Mouse (Mus musculus) olfactory bulb, adult 2 months (tissue): ENCODE data around the gene Smarcd2. TPM values are rescaled to one million over a fixed set of nuclear protein-coding genes. Genes with fewer than 3 reads are reported as not detected.
A peak's percentile ranks its signal among the peaks of the same experiment; 100 is the strongest.
"Not testable (repeated sequence)": the region's sequence is repeated elsewhere in the genome, so short reads cannot be mapped to it uniquely, and the experiment has no call there.

Source experiments
- H3K27ac ChIP-seq: fragments of 200-500 bp; 2 replicates; pipeline ENCODE4 v1.5.1; 2012; ENCODE audit warnings: low read depth, low read length; ENCODE audit not compliant: insufficient read depth
- H3K4me1 ChIP-seq: fragments of 200-500 bp; 2 replicates; pipeline ENCODE4 v1.6.1; 2012; ENCODE audit warnings: low read length; ENCODE audit not compliant: control insufficient read depth, insufficient read depth
- H3K4me3 ChIP-seq: fragments of 200-500 bp; 2 replicates; pipeline ENCODE4 v1.5.1; 2012; ENCODE audit warnings: mild to moderate bottlenecking, low read depth, low read length, moderate library complexity; ENCODE audit not compliant: insufficient read depth
- CTCF ChIP-seq: fragments of 200-500 bp; IDR thresholded peaks from 2 replicates; pipeline ENCODE4 v1.5.1; 2012; ENCODE audit warnings: low read depth, mild to moderate bottlenecking, low read length, moderate library complexity; ENCODE audit not compliant: insufficient read depth
- POLR2A ChIP-seq: fragments of 200-500 bp; IDR thresholded peaks from 2 replicates; pipeline ENCODE4 v1.6.1; 2012; ENCODE audit warnings: mild to moderate bottlenecking, low read depth, low read length, moderate library complexity; ENCODE audit not compliant: insufficient read depth
- WGBS: fragments of 180-500 bp; shearing (Covaris S2); methylation state at CpG from one replicate; pipeline ENCODE4 v1.1.7; 2018; 5-methylcytosine and 5-hydroxymethylcytosine counted together
- polyA plus RNA-seq: library from polyadenylated mRNA; stranded (reverse); fragments of >200 nt; gene quantifications from 2 replicates; pipeline ENCODE4 v1.2.4, GENCODE M21; 2012; ENCODE audit warnings: low replicate concordance; ENCODE audit not compliant: missing spikeins, insufficient read depth, insufficient read length

Gene Smarcd2
- polyA plus RNA-seq, 1 experiment = not detected

DNA sequence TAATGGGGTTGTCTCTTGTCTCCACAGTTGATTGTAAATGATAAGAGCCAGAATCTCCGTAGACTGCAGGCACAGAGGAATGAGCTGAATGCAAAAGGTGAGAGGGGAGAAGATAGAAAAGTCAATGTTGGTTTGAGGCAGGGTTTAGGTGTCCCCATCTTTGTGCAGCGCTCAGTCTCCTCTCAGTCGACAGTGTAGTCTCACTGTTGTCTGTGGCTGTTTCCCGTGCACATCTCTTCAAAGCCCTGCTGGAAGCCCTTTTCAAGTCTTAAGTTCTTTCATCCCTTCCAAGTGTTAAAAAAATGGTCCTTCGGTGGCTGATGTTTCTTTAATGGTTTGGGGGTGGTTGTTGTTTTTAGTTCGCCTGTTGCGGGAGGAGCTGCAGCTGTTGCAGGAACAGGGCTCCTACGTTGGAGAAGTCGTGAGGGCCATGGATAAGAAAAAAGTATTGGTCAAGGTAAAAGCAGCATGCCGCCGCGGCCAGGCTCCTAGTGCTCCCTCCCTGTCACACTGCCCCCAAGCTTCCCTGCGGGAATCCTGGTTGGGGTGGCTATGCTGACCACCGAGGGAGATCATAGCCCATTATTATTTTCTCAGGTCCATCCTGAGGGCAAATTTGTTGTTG, 11.8 kb downstream of the Smarcd2 start:
- Histone ChIP-seq H3K4me3 (no peak overlapping the region), H3K4me1 (peaks cover 16% of the 10 kb centered on the region), H3K27ac (no peak overlapping the region)
- WGBS = 60% methylated on average over 14 of the region's 14 CpGs
- TF ChIP-seq POLR2A (no peak), CTCF (no peak)

DNA sequence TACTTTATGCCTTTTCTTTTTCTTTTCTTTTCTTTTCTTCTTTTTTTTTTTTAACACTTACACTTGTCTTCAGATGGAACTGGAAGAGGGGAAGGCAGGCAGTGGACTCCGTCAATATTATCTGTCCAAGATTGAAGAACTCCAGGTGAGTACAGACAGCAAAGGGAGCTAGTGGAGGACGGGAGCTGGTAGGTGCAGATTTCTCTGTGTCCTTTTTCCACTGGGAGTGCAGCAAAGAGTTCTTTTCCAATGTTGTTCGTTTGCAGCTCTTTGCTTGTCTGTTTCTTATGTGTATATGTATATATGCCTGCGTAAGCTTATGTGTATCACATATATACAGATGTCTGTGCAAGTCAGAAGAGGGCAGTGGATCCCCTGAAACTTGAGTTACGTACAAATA, 16.0 kb downstream of the Smarcd2 start:
- TF ChIP-seq CTCF = no peak
- no peak for TF ChIP-seq POLR2A
- Histone ChIP-seq H3K4me1 (peaks cover 19% of the 10 kb centered on the region), H3K27ac (no peak overlapping the region), H3K4me3 (no peak overlapping the region)
- 57% methylated on average over 5 of the region's 5 CpGs for WGBS

DNA sequence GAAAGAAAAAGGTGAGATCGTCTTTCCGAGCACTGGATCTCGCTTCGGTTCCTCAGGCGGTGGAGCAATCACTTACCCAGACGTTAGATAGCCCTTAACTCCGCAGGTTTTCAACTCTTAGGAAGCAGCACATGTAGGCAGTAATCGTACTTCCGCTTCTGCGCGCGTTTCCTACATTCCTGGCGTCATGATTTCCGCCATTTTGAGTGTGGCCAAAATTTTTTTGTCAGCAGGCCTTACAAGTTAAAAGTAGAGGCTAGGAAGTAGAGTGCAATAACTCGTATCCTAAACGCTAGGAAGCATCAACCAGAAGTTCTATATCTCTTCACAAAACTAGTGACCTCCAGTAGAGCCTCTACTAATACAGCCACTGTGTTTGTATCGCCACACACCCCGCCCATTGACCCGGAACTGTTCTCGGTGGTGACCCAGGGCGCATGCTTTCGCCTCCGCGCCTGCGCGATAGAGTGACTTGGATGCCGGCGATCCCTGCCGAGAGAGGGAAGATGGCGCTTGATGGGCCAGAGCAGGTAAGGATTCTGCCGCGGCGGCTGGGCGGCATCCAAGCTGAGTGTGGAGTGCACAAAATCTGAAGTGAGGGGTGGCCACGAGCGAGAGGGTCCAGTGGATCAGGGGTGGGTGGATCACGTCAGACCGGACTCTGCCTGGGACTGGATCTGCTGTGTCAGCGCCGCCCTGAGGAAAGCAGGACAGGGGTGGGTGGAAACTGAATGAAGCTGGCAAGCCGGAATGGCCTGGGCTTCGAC, 16.9 kb downstream of the Smarcd2 start, which contains the start of the genes Ftsj3 and Psmc5:
Gene Ftsj3 (minus strand): TSS at position 395 of the 767 bp plus-strand sequence.
Gene Psmc5 (plus strand): TSS at position 470 of the 767 bp plus-strand sequence.
- Histone ChIP-seq H3K27ac (peak within 1 kb of the TSS; percentile 52; the same call in 1 of the 2 replicates), H3K4me3 (peak within 1 kb of the TSS; percentile 62), H3K4me1 (peaks cover 12% of the 10 kb centered on the region)
- WGBS = under 1% methylated on average over 42 of the region's 42 CpGs
- TF ChIP-seq POLR2A = peak; percentile 87
- no peak for TF ChIP-seq CTCF

DNA sequence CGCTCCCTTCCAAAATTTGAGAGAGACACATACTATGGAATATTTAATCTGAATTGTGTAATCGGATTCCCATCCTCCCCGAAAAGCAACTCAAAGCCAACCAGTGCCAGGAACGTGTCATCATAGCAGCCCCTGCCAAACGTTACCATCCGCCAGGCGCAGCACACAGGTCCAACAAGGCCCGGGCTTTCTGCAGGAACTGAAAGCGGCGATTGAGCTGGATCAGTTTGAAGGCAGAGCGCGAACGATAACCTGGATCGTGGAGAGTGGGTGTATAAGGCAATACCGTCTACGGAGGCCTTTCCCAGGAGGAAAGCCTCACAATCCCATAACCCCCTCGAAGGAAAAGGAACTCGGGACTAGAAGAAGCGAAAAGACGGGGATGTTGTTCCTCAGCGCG, 17.6 kb downstream of the Smarcd2 start:
- peak overlapping the region; percentile 62 for H3K4me3 ChIP-seq
- no peak overlapping the region for H3K27ac ChIP-seq
- peaks cover 12% of the 10 kb centered on the region for H3K4me1 ChIP-seq
- WGBS = 2% methylated on average over 22 of the region's 22 CpGs
- TF ChIP-seq CTCF = no peak
- TF ChIP-seq POLR2A = no peak

DNA sequence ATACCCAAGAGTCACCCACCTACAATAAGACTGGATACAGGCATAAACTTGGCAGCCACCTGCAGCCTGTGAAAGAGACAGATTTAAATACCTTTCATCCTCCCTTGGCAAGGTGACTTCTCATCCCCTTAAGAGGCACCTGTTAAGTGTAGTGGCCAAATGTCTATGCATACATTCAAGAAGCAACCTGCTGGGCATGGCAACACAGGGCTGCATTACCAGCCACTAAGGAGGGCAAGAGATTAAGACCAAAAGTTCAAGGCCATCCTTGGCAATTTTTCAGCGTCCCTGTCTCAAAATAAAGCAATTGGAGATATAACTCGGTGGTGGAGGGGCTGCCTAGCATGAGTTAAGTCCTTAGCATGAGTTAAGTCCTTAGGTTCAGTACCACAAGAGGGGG, 18.0 kb downstream of the Smarcd2 start:
- H3K4me1 ChIP-seq = peaks cover 12% of the 10 kb centered on the region
- 17% methylated on average over 2 of the region's 2 CpGs for WGBS
- TF ChIP-seq CTCF (no peak), POLR2A (no peak)
- no peak overlapping the region for H3K27ac ChIP-seq
- peak overlapping the region; percentile 62 for H3K4me3 ChIP-seq

DNA sequence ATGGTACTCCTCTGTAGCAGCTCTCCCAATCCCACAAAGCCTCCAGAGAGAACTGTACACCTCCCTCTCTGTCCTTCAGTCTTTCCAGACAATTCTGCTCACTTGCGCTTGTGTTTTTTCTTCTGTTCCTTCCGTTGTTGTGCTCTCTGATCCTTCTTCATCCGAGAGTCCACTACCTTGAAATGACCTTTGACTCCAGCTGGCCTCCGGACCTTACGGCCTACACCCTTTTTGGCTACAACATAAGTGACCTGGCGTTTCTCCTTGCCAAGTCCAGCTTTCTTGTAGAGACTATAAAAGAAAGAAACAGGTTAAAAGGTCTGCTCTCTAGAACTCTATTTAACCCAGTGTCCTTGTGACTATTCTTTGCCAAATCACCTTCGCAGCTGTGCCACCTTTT, 23.4 kb downstream of the Smarcd2 start:
- 90% methylated on average over 7 of the region's 7 CpGs for WGBS
- H3K4me1 ChIP-seq = no peaks in the 10 kb centered on the region
- H3K27ac ChIP-seq = no peak overlapping the region
- no peak for TF ChIP-seq CTCF
- TF ChIP-seq POLR2A = no peak
- H3K4me3 ChIP-seq = no peak overlapping the region

DNA sequence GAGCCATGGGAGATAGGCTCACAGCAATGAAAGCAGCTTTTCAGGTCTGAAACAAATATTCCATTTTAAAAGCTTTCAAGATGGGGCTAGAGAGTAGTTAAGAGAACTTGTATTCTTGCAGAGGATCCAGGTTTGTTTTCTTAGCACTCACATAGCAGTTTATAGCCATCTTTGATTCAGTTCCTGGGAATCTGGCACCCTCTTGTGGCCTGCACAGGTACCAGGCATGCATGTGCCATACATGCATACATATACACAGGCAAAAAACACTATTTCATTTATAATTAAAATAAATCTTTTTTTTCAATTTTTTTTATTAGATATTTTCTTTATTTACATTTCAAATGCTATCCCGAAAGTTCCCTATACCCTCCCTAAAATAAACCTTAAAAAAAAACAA, 25.9 kb downstream of the Smarcd2 start:
- H3K4me3 ChIP-seq = no peak overlapping the region
- TF ChIP-seq POLR2A (no peak), CTCF (no peak)
- H3K27ac ChIP-seq = no peak overlapping the region
- WGBS = 96% methylated on average over 1 of the region's 1 CpGs
- H3K4me1 ChIP-seq = no peaks in the 10 kb centered on the region

DNA sequence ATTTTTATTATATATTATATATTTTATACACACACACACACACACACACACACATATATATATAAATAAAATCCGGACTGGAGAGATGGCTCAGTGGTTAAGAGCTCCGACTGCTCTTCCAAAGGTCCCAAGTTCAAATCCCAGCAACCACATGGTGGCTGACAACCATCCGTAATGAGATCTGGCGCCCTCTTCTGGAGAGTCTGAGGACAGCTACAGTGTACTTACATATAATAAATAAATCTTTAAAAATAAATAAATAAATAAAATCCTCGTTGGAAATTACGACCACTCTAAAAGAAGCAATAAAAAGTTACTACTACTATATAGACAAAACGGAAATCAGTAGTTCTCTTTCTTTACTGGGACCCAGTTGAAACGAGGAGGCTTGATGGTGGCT, 38.8 kb downstream of the Smarcd2 start:
- H3K4me3 ChIP-seq, H3K4me1 ChIP-seq, H3K27ac ChIP-seq: not testable (repeated sequence)
- WGBS = 83% methylated on average over 8 of the region's 8 CpGs

DNA sequence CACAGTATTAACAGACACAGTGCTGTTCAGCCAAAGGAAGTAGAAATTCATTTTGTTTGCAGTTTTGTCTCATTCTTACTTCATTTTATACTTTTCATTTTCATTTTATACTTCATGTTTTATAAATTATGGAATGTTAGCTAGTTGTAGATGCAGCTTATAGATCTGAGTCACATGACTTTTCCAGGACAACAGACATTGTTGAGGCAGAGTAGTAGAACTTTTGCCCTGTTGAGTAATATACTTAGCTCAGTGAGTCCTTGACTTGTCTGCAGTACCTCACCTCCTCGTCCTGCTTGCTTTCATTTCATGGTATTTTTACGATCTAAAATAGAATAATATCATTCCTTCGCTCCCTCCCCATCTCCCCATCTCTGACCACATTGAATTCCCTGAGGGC, 52.2 kb downstream of the Smarcd2 start:
- H3K27ac ChIP-seq = no peak overlapping the region
- H3K4me3 ChIP-seq = no peak overlapping the region
- 83% methylated on average over 3 of the region's 3 CpGs for WGBS
- H3K4me1 ChIP-seq = peaks cover 2% of the 10 kb centered on the region; the same call in 1 of the 2 replicates
- TF ChIP-seq CTCF (no peak), POLR2A (no peak)
